42 mouse cellular contexts compared by ENCODE assay signal in the genomic region with DNA sequence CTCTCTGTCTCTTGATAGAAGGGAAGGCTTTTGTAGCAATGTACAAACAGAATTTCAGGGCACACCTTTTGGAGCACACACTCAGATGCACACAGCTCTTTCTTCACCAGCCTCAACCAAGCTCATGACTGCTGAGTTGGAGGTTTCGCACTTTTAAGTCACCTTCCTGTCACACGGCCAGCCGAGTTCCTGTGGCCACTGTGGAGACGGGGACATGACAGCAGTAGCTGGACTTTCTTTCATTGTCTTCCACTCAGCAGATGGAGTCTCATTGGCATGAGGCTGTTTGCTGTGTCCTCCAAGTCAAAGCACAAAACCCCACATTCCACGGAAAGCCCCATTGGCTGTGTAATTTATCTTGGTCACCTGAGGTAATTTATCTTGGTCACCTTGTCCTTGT. TPM values are rescaled to one million over a fixed set of nuclear protein-coding genes. Genes with fewer than 3 reads are reported as not detected.
"Had no signal": no experiment of that assay in that cellular context is flagged by ENCODE, and none has a peak within 500 bp of the region (broad histone marks: within the 10 kb centered on the region; RNA-seq: fewer than 3 reads in every experiment).

No protein-coding gene starts in this region.

- DNase-seq: gastrocnemius, adult 2 months; gastrocnemius, postnatal 10 days; gastrocnemius, postnatal 25 days; heart, adult 2 months; heart, postnatal 14 days; heart, postnatal 36 days; kidney, adult 18-20 months; kidney, adult 9 months; kidney, postnatal 14 days; kidney, postnatal 36 days; layer of hippocampus, adult 9-11 months; layer of hippocampus, postnatal 36 days; liver; liver, embryonic 13.5 days had no signal

- H3K36me3 ChIP-seq: heart, embryonic 13.5 days; heart, embryonic 15.5 days; hindbrain, embryonic 10.5 days; hindbrain, embryonic 12.5 days; intestine, embryonic 15.5 days; kidney, embryonic 15.5 days; limb, embryonic 10.5 days; limb, embryonic 12.5 days; liver, embryonic 13.5 days had no signal

- H3K27me3 ChIP-seq: heart, embryonic 13.5 days; heart, embryonic 15.5 days; hindbrain, embryonic 12.5 days; intestine, embryonic 15.5 days; kidney, embryonic 15.5 days; liver, embryonic 13.5 days had no signal

- H3K4me3 ChIP-seq: gastrocnemius, adult 2 months; heart, adult 2 months; heart, embryonic 13.5 days; heart, embryonic 15.5 days; hindbrain, embryonic 10.5 days; hindbrain, embryonic 12.5 days; intestine, embryonic 15.5 days; kidney, embryonic 15.5 days; limb, embryonic 10.5 days; limb, embryonic 12.5 days; liver, embryonic 13.5 days had no signal

- H3K27ac ChIP-seq: gastrocnemius, adult 2 months; heart, adult 2 months; heart, embryonic 13.5 days; heart, embryonic 15.5 days; hindbrain, embryonic 10.5 days; hindbrain, embryonic 12.5 days; hindbrain, embryonic 14.5 days; intestine, embryonic 15.5 days; kidney, embryonic 15.5 days; kidney, postnatal 0 days; limb, embryonic 10.5 days; limb, embryonic 12.5 days; liver, embryonic 13.5 days had no signal

RNA-seq across cellular contexts. Expression of a gene that starts 24.5 kb away (rescaled TPM):
- total RNA-seq: gastrocnemius, adult 2 months; gastrocnemius, postnatal 10 days; gastrocnemius, postnatal 25 days; gastrocnemius, postnatal 4 days; granulocyte monocyte progenitor cell, adult 5-6 weeks; heart, adult 2 months; heart, postnatal 14 days; heart, postnatal 36 days; layer of hippocampus, adult 18-20 months; layer of hippocampus, adult 8-10 months; layer of hippocampus, postnatal 14 days; layer of hippocampus, postnatal 36 days; left cerebral cortex, adult 18-20 months; left cerebral cortex, adult 8-10 months; left cerebral cortex, postnatal 10 days; left cerebral cortex, postnatal 36 days had no signal
- polyA plus RNA-seq: frontal cortex, adult 2 months; heart, adult 2 months; heart, embryonic 11.5 days; heart, embryonic 13.5 days; heart, embryonic 15.5 days; heart, postnatal 0 days; hindbrain, embryonic 10.5 days; hindbrain, embryonic 12.5 days; hindbrain, embryonic 14.5 days; hindbrain, embryonic 16.5 days; inflammation-experienced regulatory T-cells, adult 6 months; intestine, embryonic 15.5 days; intestine, postnatal 0 days; kidney, embryonic 15.5 days; kidney, postnatal 0 days; large intestine, adult 2 months; limb, embryonic 10.5 days; limb, embryonic 12.5 days; limb, embryonic 14.5 days; liver, embryonic 11.5 days; liver, embryonic 13.5 days had no signal

RNA-seq across cellular contexts. Expression of a gene that starts 36.4 kb away (rescaled TPM):
- total RNA-seq: gastrocnemius, adult 2 months; gastrocnemius, postnatal 10 days; gastrocnemius, postnatal 25 days; gastrocnemius, postnatal 4 days; granulocyte monocyte progenitor cell, adult 5-6 weeks; heart, adult 2 months; heart, postnatal 14 days; heart, postnatal 36 days; layer of hippocampus, adult 18-20 months; layer of hippocampus, adult 8-10 months; layer of hippocampus, postnatal 14 days; layer of hippocampus, postnatal 36 days; left cerebral cortex, adult 18-20 months; left cerebral cortex, adult 8-10 months; left cerebral cortex, postnatal 10 days; left cerebral cortex, postnatal 36 days had no signal
- polyA plus RNA-seq: frontal cortex, adult 2 months; heart, adult 2 months; heart, embryonic 11.5 days; heart, embryonic 13.5 days; heart, embryonic 15.5 days; heart, postnatal 0 days; hindbrain, embryonic 10.5 days; hindbrain, embryonic 12.5 days; hindbrain, embryonic 14.5 days; hindbrain, embryonic 16.5 days; inflammation-experienced regulatory T-cells, adult 6 months; intestine, embryonic 15.5 days; intestine, postnatal 0 days; kidney, embryonic 15.5 days; kidney, postnatal 0 days; large intestine, adult 2 months; limb, embryonic 10.5 days; limb, embryonic 12.5 days; limb, embryonic 14.5 days; liver, embryonic 11.5 days; liver, embryonic 13.5 days had no signal
